Mouse (Mus musculus) lung, embryonic 14.5 days (tissue): ENCODE data around the gene Ushbp1. TPM values are rescaled to one million over a fixed set of nuclear protein-coding genes. Genes with fewer than 3 reads are reported as not detected.
"Not testable (repeated sequence)": the region's sequence is repeated elsewhere in the genome, so short reads cannot be mapped to it uniquely, and the experiment has no call there.

Experiments
- ATAC-seq: fragments of 200-750 bp; cut with Nextera tagmentation; 2 replicates; pipeline ENCODE4 v1.8.0; 2017; ENCODE audit warnings: mild to moderate bottlenecking, moderate TSS enrichment, moderate library complexity; ENCODE audit not compliant: insufficient read depth
- DNase-seq: peaks from one replicate; pipeline ENCODE4 v3.0.0-alpha.2; 2015
- H3K27ac ChIP-seq: fragments of 300-500 bp; sonication (generic); 2 replicates; pipeline ENCODE4 v1.5.1; 2014; ENCODE audit warnings: low read depth, mild to moderate bottlenecking, moderate library complexity
- H3K27me3 ChIP-seq: fragments of 300-500 bp; sonication (generic); 2 replicates; pipeline ENCODE4 v1.6.1; 2014; ENCODE audit warnings: low read length, control low read depth; ENCODE audit not compliant: insufficient read depth
- H3K36me3 ChIP-seq: fragments of 300-500 bp; sonication (generic); 2 replicates; pipeline ENCODE4 v1.6.1; 2014; ENCODE audit warnings: control low read depth; ENCODE audit not compliant: insufficient read depth
- H3K4me1 ChIP-seq: fragments of 300-500 bp; sonication (generic); 2 replicates; pipeline ENCODE4 v1.6.1; 2014; ENCODE audit warnings: antibody characterized with exemption, control low read depth; ENCODE audit not compliant: insufficient read depth
- H3K4me2 ChIP-seq: fragments of 300-500 bp; sonication (generic); 2 replicates; pipeline ENCODE4 v1.6.1; 2014; ENCODE audit warnings: mild to moderate bottlenecking
- H3K4me3 ChIP-seq: fragments of 300-500 bp; sonication (generic); 2 replicates; pipeline ENCODE4 v1.5.1; 2014; ENCODE audit warnings: low read depth, low read length
- H3K9ac ChIP-seq: fragments of 300-500 bp; sonication (generic); 2 replicates; pipeline ENCODE4 v1.6.1; 2014
- H3K9me3 ChIP-seq: fragments of 300-500 bp; sonication (generic); 2 replicates; pipeline ENCODE4 v1.6.1; 2016; ENCODE audit warnings: low read depth, low read length, control low read depth
- CTCF ChIP-seq: IDR thresholded peaks from 2 replicates; pipeline ENCODE4 v1.5.1; 2016; ENCODE audit warnings: antibody characterized with exemption, low read depth
- WGBS: fragments of 180-500 bp; shearing (Covaris S2); extraction: QIAGEN DNeasy Blood & Tissue Kit; methylation state at CpG from one replicate; pipeline ENCODE4 v1.1.7; 2014; 5-methylcytosine and 5-hydroxymethylcytosine counted together
- polyA plus RNA-seq: library from polyadenylated mRNA; unstranded; fragments of >200 nt; fragmentation: Nextera tagmentation; extraction: Ambion mirVana; gene quantifications from 2 replicates; pipeline ENCODE4 v1.2.1, GENCODE M21; 2014

Ushbp1 gene
- polyA plus RNA-seq, 1 experiment from 2014 or later: 20.6 TPM

GRCm38 (mm10) chr8:71351520-71351919, 44.1 kb downstream of the Ushbp1 start:
- Histone ChIP-seq H3K4me2 (no peak overlapping the region), H3K27ac (no peak overlapping the region), H3K36me3 (peaks cover 93% of the 10 kb centered on the region), H3K4me3 (no peak overlapping the region), H3K9me3 (no peaks in the 10 kb centered on the region), H3K27me3 (no peaks in the 10 kb centered on the region), H3K9ac (no peak overlapping the region), H3K4me1 (no peaks in the 10 kb centered on the region)
- no peak for TF ChIP-seq CTCF
- DNase-seq (no peak), ATAC-seq (no peak)
- 96% methylated on average over 1 of the region's 1 CpGs for WGBS

DNA sequence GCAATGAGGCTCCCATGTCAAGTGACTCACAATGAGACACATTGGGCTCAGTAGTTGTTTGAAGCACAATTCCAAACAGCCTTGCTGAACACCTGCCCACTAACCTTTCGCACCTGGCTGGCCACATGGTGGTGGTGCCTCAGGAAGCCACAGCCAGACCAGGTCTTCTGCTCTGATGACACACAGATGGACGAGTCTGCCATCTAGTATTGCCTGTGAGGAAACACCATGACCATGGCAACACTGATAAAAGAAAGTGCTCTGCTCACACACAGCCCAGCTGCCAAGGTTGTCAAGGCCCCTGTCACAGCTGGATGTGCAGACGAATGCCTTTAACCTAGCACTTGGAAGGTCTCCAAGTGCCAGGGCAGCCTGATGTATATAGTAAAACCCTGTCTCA, 44.5 kb downstream of the Ushbp1 start:
- H3K4me2 ChIP-seq: no peak overlapping the region
- H3K4me1 ChIP-seq: no peaks in the 10 kb centered on the region
- H3K27ac ChIP-seq: no peak overlapping the region
- WGBS: 74% methylated on average over 3 of the region's 3 CpGs
- peaks cover 93% of the 10 kb centered on the region for H3K36me3 ChIP-seq
- H3K27me3 ChIP-seq: no peaks in the 10 kb centered on the region
- TF ChIP-seq CTCF: no peak
- no peaks in the 10 kb centered on the region for H3K9me3 ChIP-seq
- DNase-seq: no peak
- H3K9ac ChIP-seq: no peak overlapping the region
- H3K4me3 ChIP-seq: no peak overlapping the region
- ATAC-seq: no peak

DNA sequence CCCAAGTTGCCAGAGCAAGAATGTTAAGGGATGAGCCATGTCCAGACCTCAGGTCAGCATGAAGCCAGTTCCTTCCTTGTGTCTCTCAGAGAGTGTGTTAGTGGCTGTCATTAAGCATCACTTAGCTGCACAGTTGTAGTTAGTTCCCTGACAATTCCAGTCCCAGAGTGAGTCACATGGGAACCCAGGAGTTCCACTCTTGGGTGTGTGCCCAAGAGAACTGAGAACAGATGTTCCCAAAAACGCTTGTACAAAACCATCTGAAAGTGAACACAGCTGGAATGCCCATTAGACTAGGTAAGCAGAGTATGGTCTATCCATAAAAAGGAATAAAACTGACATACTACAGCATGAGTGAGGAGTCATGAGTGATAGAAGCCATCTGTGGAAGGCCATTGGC, 49.0 kb downstream of the Ushbp1 start:
- WGBS: 72% methylated on average over 1 of the region's 1 CpGs
- Histone ChIP-seq H3K9me3 (no peaks in the 10 kb centered on the region), H3K27ac (no peak overlapping the region), H3K4me1 (no peaks in the 10 kb centered on the region), H3K4me2 (no peak overlapping the region), H3K9ac (no peak overlapping the region), H3K27me3 (no peaks in the 10 kb centered on the region), H3K36me3 (peaks cover 76% of the 10 kb centered on the region), H3K4me3 (no peak overlapping the region)
- ATAC-seq (no peak), DNase-seq (no peak)
- TF ChIP-seq CTCF: no peak

- Histone ChIP-seq H3K27me3 (no peaks in the 10 kb centered on the region), H3K4me2 (no peak overlapping the region), H3K4me1 (no peaks in the 10 kb centered on the region), H3K9me3 (no peaks in the 10 kb centered on the region), H3K27ac (no peak overlapping the region), H3K36me3 (peaks cover 50% of the 10 kb centered on the region), H3K9ac (no peak overlapping the region), H3K4me3 (no peak overlapping the region)
- 75% methylated on average over 5 of the region's 5 CpGs for WGBS
- TF ChIP-seq CTCF: peak; percentile 57
- DNase-seq: peak; percentile 63
- no peak for ATAC-seq
Measured at GRCm38 (mm10) chr8:71340625-71341024, 55.0 kb downstream of the Ushbp1 start.

DNA sequence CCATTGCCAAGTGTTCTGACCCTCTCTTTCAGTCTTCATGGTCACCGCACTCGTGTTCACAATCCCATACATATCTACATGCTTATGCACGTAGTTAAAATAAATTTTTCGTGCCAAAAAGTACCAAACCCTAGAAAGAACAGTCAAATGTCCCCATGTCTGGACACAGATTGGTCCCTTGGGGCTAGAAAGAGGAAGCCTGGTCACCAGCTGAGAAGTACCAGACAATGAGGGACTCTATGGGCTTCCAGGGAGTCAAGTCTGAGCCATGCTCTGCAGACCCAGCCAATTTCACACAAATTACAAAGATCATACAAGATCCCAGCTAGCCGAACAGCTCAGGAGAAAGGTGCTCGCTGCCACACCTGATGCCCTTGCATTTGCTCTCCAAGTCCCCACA, 57.8 kb downstream of the Ushbp1 start:
- not testable (repeated sequence) for H3K4me3 ChIP-seq, DNase-seq, H3K9me3 ChIP-seq, ATAC-seq, H3K4me2 ChIP-seq, H3K9ac ChIP-seq, H3K4me1 ChIP-seq, H3K27me3 ChIP-seq, H3K27ac ChIP-seq
- peaks cover 41% of the 10 kb centered on the region for H3K36me3 ChIP-seq
- 94% methylated on average over 6 of the region's 6 CpGs for WGBS

Other genes with a start within 250 kb of the Ushbp1 start
- gene Myo9b, start 123.1 kb downstream of the Ushbp1 start, polyA plus RNA-seq: 24.2 and 25.3 TPM in 2 replicates
- gene Haus8, start 122.9 kb downstream of the Ushbp1 start, polyA plus RNA-seq: 55.3 and 60.1 TPM in 2 replicates
- gene Use1, start 29.0 kb downstream of the Ushbp1 start, polyA plus RNA-seq: 83.2 and 85.6 TPM in 2 replicates
- 4.0 and 5.0 TPM in 2 replicates for gene Ocel1, start 24.5 kb downstream of the Ushbp1 start, polyA plus RNA-seq
- 94.7 and 102 TPM in 2 replicates for gene Nr2f6, start 13.8 kb downstream of the Ushbp1 start, polyA plus RNA-seq
- 108 and 114 TPM in 2 replicates for gene Babam1, start 1.1 kb upstream of the Ushbp1 start, polyA plus RNA-seq
- 32.2 and 38.0 TPM in 2 replicates for gene Ankle1, start 10.2 kb upstream of the Ushbp1 start, polyA plus RNA-seq
- 36.6 and 47.8 TPM in 2 replicates for gene Abhd8, start 67.9 kb upstream of the Ushbp1 start, polyA plus RNA-seq
- 134 and 135 TPM in 2 replicates for gene Mrpl34, start 69.2 kb upstream of the Ushbp1 start, polyA plus RNA-seq
- 101 and 111 TPM in 2 replicates for gene Dda1, start 73.4 kb upstream of the Ushbp1 start, polyA plus RNA-seq
- gene Ano8, start 90.2 kb upstream of the Ushbp1 start, polyA plus RNA-seq: 2.4 and 3.1 TPM in 2 replicates
- 7.6 and 9.6 TPM in 2 replicates for gene Gtpbp3, start 92.3 kb upstream of the Ushbp1 start, polyA plus RNA-seq
- 123 and 135 TPM in 2 replicates for gene Plvap, start 116.0 kb upstream of the Ushbp1 start, polyA plus RNA-seq
- 1.0 TPM in 2 replicates for gene Ccdc194, start 129.9 kb upstream of the Ushbp1 start, polyA plus RNA-seq
- gene Bst2, start 141.7 kb upstream of the Ushbp1 start, polyA plus RNA-seq: 15.0 and 16.6 TPM in 2 replicates
- gene Mvb12a, start 147.1 kb upstream of the Ushbp1 start, polyA plus RNA-seq: 89.3 and 106 TPM in 2 replicates
- 1.9 and 3.2 TPM in 2 replicates for gene Tmem221, start 163.1 kb upstream of the Ushbp1 start, polyA plus RNA-seq
- 0.07 TPM in 1 of 2 replicates, not detected in the other for gene Nxnl1, start 170.8 kb upstream of the Ushbp1 start, polyA plus RNA-seq
- 18.5 and 19.9 TPM in 2 replicates for gene Slc27a1, start 173.1 kb upstream of the Ushbp1 start, polyA plus RNA-seq
- 251 and 253 TPM in 2 replicates for gene Pgls, start 196.4 kb upstream of the Ushbp1 start, polyA plus RNA-seq
- gene Fam129c, start 201.8 kb upstream of the Ushbp1 start, polyA plus RNA-seq: 2.4 and 4.6 TPM in 2 replicates
- 87.5 and 90.5 TPM in 2 replicates for gene Colgalt1, start 215.2 kb upstream of the Ushbp1 start, polyA plus RNA-seq